Mouse (Mus musculus): ENCODE results near the gene Gm28635. TPM values are rescaled to one million over a fixed set of nuclear protein-coding genes. Genes with fewer than 3 reads are reported as not detected.

Gm28635 gene
- polyA plus RNA-seq, 1 experiment, result not detected

DNA sequence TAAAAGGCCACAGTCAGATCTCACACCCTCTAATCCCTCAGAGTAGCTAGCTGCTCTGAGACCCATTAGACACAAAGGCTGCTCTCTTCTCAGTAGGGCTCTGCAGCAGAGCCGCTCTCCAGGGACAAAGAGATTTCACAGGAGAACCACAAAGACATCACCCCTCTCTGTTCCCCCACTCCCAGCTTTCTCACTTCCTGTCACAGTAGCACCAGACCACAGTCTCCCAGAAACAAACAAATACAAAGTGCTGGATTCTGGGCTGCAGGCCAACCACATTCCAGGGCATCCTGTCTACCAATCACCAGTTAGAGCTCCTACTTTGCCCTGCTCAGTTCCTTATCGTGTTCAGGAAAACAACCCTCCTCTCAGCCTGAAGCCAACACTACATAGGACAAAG is 42.2 kb downstream of the Gm28635 start:
- H3K27ac ChIP-seq (replicated peaks; ENCODE audit: low read depth, low read length), result peak overlapping the region; percentile 96
- no peak overlapping the region for H3K4me3 ChIP-seq (ENCODE audit: insufficient read depth, low read depth, low read length)
- H3K4me1 ChIP-seq (ENCODE audit: control insufficient read depth, insufficient read depth, insufficient read length, low read length), result peaks cover 46% of the 10 kb centered on the region

DNA sequence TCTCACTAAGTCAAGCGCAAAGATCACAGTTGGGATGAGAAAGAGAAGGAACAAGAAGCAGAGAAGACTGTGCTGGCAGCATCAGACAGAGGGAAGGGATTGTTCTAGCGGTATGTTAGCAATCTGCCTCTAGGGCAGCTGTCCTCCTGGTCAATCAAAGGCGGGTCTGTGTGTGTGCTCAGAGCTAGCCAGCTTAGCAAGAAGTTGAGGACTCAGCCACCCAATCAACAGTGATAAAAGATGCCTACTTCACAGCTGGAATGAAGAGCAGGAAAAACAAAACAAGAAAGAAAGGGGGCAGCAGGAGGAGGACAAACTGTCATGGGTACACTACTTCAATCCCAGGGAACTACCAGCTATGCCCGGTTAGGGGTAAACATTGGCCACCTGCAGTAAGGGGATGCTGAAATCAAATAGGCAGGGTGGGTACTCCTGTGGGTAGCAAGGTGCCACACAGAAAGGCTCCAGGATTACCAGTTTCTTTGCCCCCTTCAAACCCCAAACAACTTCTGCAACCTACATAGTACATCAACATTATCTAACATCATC is 42.8 kb downstream of the Gm28635 start:
- Histone ChIP-seq H3K4me1 (ENCODE audit: control insufficient read depth, insufficient read depth, insufficient read length, low read length) (peaks cover 42% of the 10 kb centered on the region), H3K4me3 (ENCODE audit: insufficient read depth, low read depth, low read length) (peak overlapping the region; percentile 9; the same call in 1 of the 2 replicates), H3K27ac (replicated peaks; ENCODE audit: low read depth, low read length) (peak overlapping the region; percentile 96)

DNA sequence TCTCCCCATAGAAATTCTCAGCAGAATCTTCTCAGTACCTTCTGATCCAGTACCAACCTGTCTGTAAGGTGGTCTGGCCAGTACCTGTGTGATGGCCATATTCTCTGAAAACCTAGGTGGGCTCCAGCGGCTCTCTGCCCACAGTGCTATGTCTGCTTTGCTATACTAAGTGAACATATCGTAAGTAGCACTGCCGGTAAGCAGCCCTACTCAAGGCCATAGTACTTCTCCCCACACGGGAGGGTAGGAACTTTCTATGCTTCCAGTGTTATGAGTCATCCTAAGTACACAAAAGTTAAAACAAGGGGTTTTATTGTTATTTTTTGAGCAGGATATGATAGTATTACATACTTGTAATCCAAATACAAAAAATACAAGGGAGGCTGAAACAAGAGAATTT is 43.8 kb downstream of the Gm28635 start:
- Histone ChIP-seq H3K4me3 (ENCODE audit: insufficient read depth, low read depth, low read length) (no peak overlapping the region; the same call in 1 of the 2 replicates), H3K27ac (replicated peaks; ENCODE audit: low read depth, low read length) (peak overlapping the region; percentile 96), H3K4me1 (ENCODE audit: control insufficient read depth, insufficient read depth, insufficient read length, low read length) (peaks cover 40% of the 10 kb centered on the region)

DNA sequence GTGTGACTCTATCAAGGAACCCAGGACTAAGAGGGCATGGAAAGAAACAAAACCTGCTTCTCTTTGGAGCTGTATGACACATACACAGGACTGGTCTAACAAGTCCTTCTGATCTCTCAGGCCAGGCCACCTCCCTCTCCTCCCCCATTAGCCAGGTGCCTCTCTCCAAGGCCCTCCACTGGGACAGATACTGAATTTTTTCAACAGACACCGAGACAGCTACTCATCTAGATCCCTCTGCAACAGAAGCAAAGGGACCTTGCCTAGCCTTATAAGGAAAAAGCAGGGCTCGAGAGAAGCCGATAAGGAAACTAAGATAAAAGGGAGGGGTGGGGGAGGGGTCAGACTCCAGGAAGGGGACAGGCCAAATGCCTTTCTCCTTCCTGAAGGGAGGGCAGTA is 44.8 kb downstream of the Gm28635 start:
- H3K4me3 ChIP-seq (ENCODE audit: insufficient read depth, low read depth, low read length), result peak overlapping the region; percentile 21; the same call in 1 of the 2 replicates
- H3K4me1 ChIP-seq (ENCODE audit: control insufficient read depth, insufficient read depth, insufficient read length, low read length), result peaks cover 43% of the 10 kb centered on the region
- H3K27ac ChIP-seq (replicated peaks; ENCODE audit: low read depth, low read length), result peak overlapping the region; percentile 98

DNA sequence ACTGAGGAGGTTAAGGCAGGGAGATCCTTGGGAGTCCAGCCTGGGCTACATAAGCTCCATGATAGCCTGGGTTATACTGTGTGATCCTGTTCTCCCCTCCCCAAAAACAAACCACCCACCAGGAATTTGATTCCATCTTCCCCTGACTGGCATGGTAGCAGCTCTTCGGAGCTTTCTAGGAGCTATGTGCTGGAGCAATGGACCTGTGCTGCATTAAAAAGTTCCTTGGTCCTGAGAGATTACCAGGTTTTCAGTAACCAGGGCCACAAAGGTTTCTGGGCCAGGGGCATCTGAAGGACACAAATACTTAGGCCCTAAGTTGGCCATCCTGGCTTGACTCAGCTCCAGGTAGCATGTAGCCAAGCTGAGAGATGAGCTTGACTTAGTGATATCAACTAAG is 45.8 kb downstream of the Gm28635 start:
- Histone ChIP-seq H3K4me3 (ENCODE audit: insufficient read depth, low read depth, low read length) (no peak overlapping the region), H3K27ac (replicated peaks; ENCODE audit: low read depth, low read length) (peak overlapping the region; percentile 98), H3K4me1 (ENCODE audit: control insufficient read depth, insufficient read depth, insufficient read length, low read length) (peaks cover 37% of the 10 kb centered on the region)

DNA sequence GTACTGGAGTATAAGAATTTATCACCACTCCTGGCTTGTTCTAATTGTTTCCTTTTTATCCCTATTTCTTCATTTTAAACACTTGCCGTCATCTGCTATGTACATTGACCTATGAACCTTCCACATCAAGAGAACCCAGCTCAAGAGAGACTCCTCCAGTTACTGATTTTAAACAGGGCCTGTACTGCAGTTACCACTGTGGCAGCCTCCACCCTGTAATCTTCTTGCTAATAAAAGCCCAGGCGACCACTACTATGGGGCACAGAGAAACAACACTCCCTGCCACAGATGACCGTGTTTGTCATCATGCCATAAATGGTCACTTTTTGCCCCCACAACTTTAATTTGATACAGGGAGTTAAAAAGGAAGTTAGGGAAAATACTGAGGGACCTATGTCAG is 50.8 kb downstream of the Gm28635 start:
- peaks cover 19% of the 10 kb centered on the region for H3K4me1 ChIP-seq (ENCODE audit: control insufficient read depth, insufficient read depth, insufficient read length, low read length)
- H3K4me3 ChIP-seq (ENCODE audit: insufficient read depth, low read depth, low read length), result no peak overlapping the region
- H3K27ac ChIP-seq (replicated peaks; ENCODE audit: low read depth, low read length), result no peak overlapping the region

DNA sequence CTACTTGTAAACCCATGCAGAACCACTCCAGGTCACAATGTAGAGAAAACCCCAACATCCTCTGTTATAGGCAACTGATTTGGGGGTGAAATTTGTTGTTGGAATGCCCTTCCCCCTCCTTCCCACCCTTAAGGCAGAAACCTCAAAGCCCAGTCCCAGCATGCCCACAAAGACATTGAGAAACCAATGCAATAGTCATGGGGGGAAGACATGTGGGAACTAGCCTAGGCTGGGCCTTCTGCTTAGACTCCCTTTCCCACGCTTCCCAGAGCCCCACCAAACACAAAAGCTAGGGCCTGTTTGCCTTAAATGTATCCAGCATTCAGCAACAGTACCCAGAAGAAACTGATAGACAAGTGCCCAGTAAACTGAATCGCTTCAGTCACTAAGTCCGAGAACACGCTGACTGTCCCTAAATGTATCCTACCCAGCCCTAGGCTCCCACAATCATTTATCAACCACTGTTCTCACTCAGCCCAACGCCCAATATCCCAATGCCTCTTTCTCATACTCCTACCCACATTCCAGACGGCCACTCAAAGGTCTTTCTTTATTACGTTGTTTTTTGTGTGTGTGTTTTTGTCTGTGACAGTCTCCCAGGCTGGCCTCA is 51.4 kb downstream of the Gm28635 start:
- H3K27ac ChIP-seq (replicated peaks; ENCODE audit: low read depth, low read length), result no peak overlapping the region; the same call in 1 of the 2 replicates
- H3K4me1 ChIP-seq (ENCODE audit: control insufficient read depth, insufficient read depth, insufficient read length, low read length), result peaks cover 13% of the 10 kb centered on the region
- H3K4me3 ChIP-seq (ENCODE audit: insufficient read depth, low read depth, low read length), result no peak overlapping the region

DNA sequence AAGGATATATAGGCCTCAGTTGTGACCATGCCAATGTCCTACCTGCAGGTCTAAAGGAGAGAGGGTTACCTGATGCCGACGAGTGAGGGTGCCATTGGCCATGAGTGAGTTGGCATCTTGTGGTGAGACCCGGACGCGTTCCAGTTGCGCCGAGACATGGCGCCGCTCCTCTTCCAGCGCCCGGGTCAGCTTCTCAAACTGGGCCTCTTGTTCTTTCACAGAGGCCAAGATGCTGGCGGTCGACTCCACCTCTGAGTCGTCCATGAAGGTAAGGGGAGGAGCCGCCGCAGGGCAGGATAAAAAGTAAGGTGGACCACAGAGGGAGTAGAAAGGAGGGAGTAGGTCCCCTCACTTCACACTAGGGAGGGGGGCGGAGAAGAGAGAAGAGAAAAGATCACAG is 53.6 kb downstream of the Gm28635 start:
- H3K4me1 ChIP-seq (ENCODE audit: control insufficient read depth, insufficient read depth, insufficient read length, low read length), result peaks cover 19% of the 10 kb centered on the region
- peak overlapping the region; percentile 27; the same call in 1 of the 2 replicates for H3K27ac ChIP-seq (replicated peaks; ENCODE audit: low read depth, low read length)
- H3K4me3 ChIP-seq (ENCODE audit: insufficient read depth, low read depth, low read length), result no peak overlapping the region

DNA sequence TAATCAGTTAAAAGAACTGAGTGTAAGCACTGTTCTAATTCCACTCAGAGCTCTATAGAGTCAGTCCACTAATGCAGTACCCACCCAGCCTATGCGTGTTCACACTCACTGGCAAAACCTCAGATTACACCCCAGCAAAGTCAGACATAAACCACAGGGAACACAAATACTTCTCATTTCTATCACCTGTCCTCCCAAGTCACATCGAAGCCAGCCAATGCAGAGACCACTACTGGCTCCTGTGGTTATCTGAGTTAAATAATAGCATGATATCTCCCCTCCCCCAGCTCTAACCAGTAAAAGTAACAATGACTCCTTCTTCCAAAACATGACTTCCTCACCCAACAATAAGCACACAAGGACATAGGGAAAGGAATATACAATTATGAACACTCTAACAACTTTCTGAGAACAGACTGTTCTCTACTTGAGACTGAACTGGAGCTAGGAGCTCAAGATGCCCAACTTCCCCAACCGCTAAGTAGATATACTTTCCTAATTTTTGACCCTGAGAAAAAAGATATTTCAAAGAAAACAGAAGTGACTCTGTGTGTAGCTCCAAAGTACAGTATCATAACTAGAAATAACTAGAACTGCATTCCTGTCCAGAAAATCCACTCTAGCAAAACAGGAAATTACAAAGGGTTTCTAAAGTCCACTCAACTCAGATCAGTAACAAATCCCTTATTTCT is 54.3 kb downstream of the Gm28635 start:
- peaks cover 22% of the 10 kb centered on the region for H3K4me1 ChIP-seq (ENCODE audit: control insufficient read depth, insufficient read depth, insufficient read length, low read length)
- no peak overlapping the region for H3K4me3 ChIP-seq (ENCODE audit: insufficient read depth, low read depth, low read length)
- H3K27ac ChIP-seq (replicated peaks; ENCODE audit: low read depth, low read length), result peak overlapping the region; percentile 88

DNA sequence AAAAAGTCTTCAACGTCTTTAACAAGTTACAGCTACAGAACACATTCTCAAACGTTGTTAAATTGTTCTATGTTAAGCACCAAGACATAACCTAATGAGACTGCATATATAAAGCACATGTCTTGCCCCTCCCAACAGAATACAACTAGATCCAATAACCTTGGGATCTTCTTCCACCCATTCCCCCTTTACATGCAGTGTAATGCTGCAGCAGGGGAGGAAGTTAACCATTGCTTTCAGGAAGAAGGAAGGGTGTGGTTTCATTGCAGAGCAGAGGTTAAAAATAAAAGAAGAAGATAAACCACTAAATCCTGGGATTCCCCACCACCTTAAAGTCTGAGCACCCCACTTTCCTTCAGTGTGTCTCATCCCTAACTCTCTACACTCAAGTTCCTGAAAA is 55.2 kb downstream of the Gm28635 start:
- peak overlapping the region; percentile 88 for H3K27ac ChIP-seq (replicated peaks; ENCODE audit: low read depth, low read length)
- no peak overlapping the region for H3K4me3 ChIP-seq (ENCODE audit: insufficient read depth, low read depth, low read length)
- H3K4me1 ChIP-seq (ENCODE audit: control insufficient read depth, insufficient read depth, insufficient read length, low read length), result peaks cover 20% of the 10 kb centered on the region

DNA sequence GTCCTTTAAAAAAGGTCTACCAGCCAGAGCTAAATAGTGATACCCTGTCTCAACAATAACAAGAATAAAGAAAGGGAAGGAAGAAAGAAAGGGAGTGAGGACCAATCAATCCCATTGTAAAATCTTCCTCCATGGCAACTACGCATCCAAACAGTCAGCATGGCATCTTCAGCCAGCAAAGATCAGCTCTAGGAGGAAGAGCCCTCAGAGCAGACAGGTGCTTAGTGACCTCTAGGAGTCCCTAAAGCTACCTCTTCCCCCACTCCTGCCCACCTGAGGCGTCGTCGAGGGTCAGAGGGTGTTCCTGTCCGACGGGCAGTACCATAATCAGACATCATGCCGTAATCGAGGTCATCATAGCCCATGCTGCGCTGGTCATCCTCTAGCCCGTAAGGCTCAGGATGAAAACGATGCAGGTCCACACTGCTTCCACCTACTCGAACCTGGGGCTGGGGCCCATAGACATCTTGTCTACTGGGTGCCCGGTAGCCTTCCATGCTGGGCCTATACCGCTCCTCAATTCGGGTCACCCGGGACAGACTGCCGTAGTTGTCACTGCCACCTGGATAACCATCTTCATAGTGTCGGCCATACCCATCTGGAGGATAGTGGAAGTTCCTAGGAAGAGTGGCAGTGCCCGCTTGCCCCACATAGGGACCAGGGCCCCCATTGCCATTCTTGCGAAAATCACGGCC is 58.0 kb downstream of the Gm28635 start:
- Histone ChIP-seq H3K4me1 (ENCODE audit: control insufficient read depth, insufficient read depth, insufficient read length, low read length) (peaks cover 15% of the 10 kb centered on the region), H3K4me3 (ENCODE audit: insufficient read depth, low read depth, low read length) (no peak overlapping the region), H3K27ac (replicated peaks; ENCODE audit: low read depth, low read length) (no peak overlapping the region)

DNA sequence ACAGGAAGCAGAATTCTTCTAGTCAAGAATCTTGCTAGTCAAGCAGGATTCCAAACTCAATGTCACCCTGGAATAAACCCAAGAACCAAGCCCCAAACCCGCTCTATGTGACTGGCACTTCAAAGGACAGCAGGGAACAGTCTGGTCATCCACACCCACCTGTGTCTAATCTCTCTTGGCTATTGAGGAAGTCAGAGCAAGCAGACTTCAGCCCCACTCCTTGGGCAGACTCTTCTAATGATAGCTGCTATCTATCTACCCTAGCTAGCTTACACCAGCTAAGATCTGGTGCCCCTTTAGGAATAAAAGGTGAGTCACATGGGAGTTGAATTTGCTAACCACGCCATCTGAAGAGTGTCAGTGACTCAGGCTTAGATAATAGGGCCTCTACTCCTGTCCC is 58.9 kb downstream of the Gm28635 start:
- Histone ChIP-seq H3K4me3 (ENCODE audit: insufficient read depth, low read depth, low read length) (no peak overlapping the region), H3K27ac (replicated peaks; ENCODE audit: low read depth, low read length) (peak overlapping the region; percentile 65)

DNA sequence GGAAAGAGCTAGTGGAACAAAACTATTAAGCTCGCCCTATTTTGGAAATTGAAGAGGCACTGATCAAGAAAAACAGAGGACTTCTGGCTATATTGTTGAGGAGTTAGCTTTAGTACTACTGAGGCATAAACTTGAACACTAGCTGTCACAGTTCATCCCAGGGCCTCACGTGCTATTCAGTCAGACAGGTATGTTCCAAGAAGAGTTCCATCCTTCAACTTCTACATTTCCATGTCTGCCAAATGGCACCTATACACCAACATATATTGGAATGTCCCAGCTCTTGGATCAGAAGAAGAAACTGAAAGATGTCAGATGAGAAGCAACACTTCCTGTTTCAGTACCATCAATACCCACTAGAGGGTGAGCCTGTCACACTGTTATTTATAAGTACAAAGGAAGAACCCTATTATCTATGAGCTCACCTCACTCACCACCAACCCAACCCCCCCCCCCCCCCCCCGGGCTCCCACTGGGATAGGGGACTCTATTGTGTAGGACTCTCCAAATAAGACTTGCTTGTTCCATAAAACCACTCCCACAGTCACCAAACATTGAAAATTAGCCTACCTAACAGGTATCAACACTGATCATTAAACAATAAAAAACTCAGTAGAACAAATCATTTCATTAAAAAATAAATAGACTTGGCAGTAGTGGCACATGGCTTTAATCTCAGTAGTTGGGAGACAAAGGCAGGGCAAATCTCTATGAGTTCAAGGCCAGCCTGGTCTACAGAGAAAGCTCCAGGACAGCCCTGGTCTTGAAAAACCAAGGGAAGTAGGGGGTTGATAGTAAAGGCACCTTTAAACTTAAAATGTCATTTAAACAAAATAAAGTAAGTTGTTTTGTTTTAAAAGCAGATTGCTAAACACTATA is 60.0 kb downstream of the Gm28635 start:
- H3K4me1 ChIP-seq (ENCODE audit: control insufficient read depth, insufficient read depth, insufficient read length, low read length), result peaks cover 9% of the 10 kb centered on the region
- no peak overlapping the region for H3K27ac ChIP-seq (replicated peaks; ENCODE audit: low read depth, low read length)

More for the DNA sequence above, 58.9 kb downstream of the Gm28635 start:
- H3K4me1 ChIP-seq (ENCODE audit: control insufficient read depth, insufficient read depth, insufficient read length, low read length), result peaks cover 9% of the 10 kb centered on the region

DNA sequence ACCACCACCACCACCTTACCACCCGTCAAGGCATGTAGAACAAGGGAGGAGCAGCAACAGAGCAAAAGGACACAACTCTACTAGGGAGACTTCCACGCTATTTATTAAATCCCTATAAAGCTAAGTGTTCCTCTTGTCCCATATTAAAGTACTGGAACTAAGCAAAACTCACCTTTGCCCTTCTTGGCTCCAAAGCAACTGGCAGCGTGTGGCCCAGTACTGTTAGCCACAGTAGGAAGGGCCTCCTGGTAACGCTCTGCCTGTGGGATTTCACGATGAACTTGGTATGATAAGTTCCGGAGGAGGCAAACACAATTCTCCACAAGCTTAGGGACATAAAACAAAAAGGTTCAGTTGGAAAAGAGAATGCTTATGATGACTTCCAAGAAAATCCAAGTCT is 65.1 kb downstream of the Gm28635 start:
- no peaks in the 10 kb centered on the region for H3K4me1 ChIP-seq (ENCODE audit: control insufficient read depth, insufficient read depth, insufficient read length, low read length)
- no peak overlapping the region for H3K4me3 ChIP-seq (ENCODE audit: insufficient read depth, low read depth, low read length)
- no peak overlapping the region for H3K27ac ChIP-seq (replicated peaks; ENCODE audit: low read depth, low read length)

More for the DNA sequence above, 60.0 kb downstream of the Gm28635 start:
- no peak overlapping the region for H3K4me3 ChIP-seq (ENCODE audit: insufficient read depth, low read depth, low read length)
